9 mouse cellular contexts compared by ENCODE assay signal in genomic region chr1:184729357-184730140, GRCm38 (mm10). TPM values are rescaled to one million over a fixed set of nuclear protein-coding genes. Genes with fewer than 3 reads are reported as not detected.
A peak's percentile ranks its signal among the peaks of the same experiment; 100 is the strongest.
DNase-seq lines count a peak whose midpoint lies in the region; ATAC-seq lines count a peak whose summit lies in the region.
"Had no signal": no experiment of that assay in that cellular context is flagged by ENCODE, and none has a peak within 500 bp of the region (broad histone marks: within the 10 kb centered on the region; RNA-seq: fewer than 3 reads in every experiment).

No protein-coding gene starts in this region.

- DNase-seq in hindbrain, embryonic 11.5 days (ENCODE audit: low spot score) = peak; percentile 62
- DNase-seq in hindbrain, embryonic 14.5 days (ENCODE audit: low spot score) = no peak
- DNase-seq in embryo, embryonic 11 days = peak; percentile 38
- peak; percentile 65 for DNase-seq in lung, postnatal 36 days
- DNase-seq in right cerebral cortex, postnatal 36 days (ENCODE audit: low spot score in 2 of 2) = no peak
- no peak for DNase-seq in thymus, postnatal 10 days (ENCODE audit: low spot score in 2 of 2)
- DNase-seq in right cerebral cortex, postnatal 4 days = no peak

- no peaks in the 10 kb centered on the region for H3K9me3 ChIP-seq in hindbrain, embryonic 11.5 days (ENCODE audit: control insufficient read depth, low read length)
- no peaks in the 10 kb centered on the region for H3K9me3 ChIP-seq in hindbrain, embryonic 14.5 days (ENCODE audit: control insufficient read depth, low read length)
- H3K9me3 ChIP-seq in intestine, embryonic 15.5 days = no peaks in the 10 kb centered on the region
- H3K9me3 ChIP-seq: hindbrain, embryonic 15.5 days had no signal

- H3K27ac ChIP-seq in hindbrain, embryonic 11.5 days (ENCODE audit: low read depth, low read length) = no peak overlapping the region
- H3K27ac ChIP-seq in hindbrain, embryonic 14.5 days = no peak overlapping the region
- H3K27ac ChIP-seq in intestine, embryonic 15.5 days = peak overlapping the region; percentile 51; the same call in 1 of the 2 replicates
- H3K27ac ChIP-seq: hindbrain, embryonic 15.5 days had no signal

- H3K9ac ChIP-seq in hindbrain, embryonic 11.5 days (ENCODE audit: low read depth, low read length) = no peak overlapping the region
- H3K9ac ChIP-seq in hindbrain, embryonic 14.5 days = no peak overlapping the region
- peak overlapping the region; percentile 92 for H3K9ac ChIP-seq in intestine, embryonic 15.5 days
- H3K9ac ChIP-seq: hindbrain, embryonic 15.5 days had no signal

- no peak overlapping the region for H3K4me3 ChIP-seq in hindbrain, embryonic 11.5 days (ENCODE audit: low read depth, low read length)
- no peak overlapping the region for H3K4me3 ChIP-seq in hindbrain, embryonic 14.5 days (replicated peaks; ENCODE audit: low read length)
- H3K4me3 ChIP-seq in intestine, embryonic 15.5 days (replicated peaks) = peak overlapping the region; percentile 70

- 3% methylated on average over 19 of the region's 19 CpGs for WGBS in hindbrain, embryonic 11.5 days
- 1% methylated on average over 19 of the region's 19 CpGs for WGBS in hindbrain, embryonic 14.5 days
- WGBS in intestine, embryonic 15.5 days = 3% methylated on average over 19 of the region's 19 CpGs

- no peak for ATAC-seq in hindbrain, embryonic 11.5 days (ENCODE audit: low FRiP score)
- ATAC-seq in hindbrain, embryonic 14.5 days (ENCODE audit: low FRiP score) = no peak
- no peak for ATAC-seq in intestine, embryonic 15.5 days

- peaks cover 86% of the 10 kb centered on the region for H3K27me3 ChIP-seq in hindbrain, embryonic 11.5 days (ENCODE audit: control insufficient read depth, insufficient read depth, low read length)
- peaks cover 93% of the 10 kb centered on the region for H3K27me3 ChIP-seq in hindbrain, embryonic 14.5 days (ENCODE audit: control insufficient read depth, insufficient read depth, low read length)
- peaks cover 21% of the 10 kb centered on the region; the same call in 1 of the 2 replicates for H3K27me3 ChIP-seq in intestine, embryonic 15.5 days (replicated peaks)

- H3K4me1 ChIP-seq in hindbrain, embryonic 11.5 days (replicated peaks; ENCODE audit: control insufficient read depth, insufficient read depth, low read length) = peaks cover 18% of the 10 kb centered on the region; the same call in 1 of the 2 replicates
- H3K4me1 ChIP-seq in hindbrain, embryonic 14.5 days (replicated peaks; ENCODE audit: control insufficient read depth, insufficient read depth, low read length) = peaks cover 8% of the 10 kb centered on the region; the same call in 1 of the 2 replicates
- H3K4me1 ChIP-seq in intestine, embryonic 15.5 days (replicated peaks) = peaks cover 34% of the 10 kb centered on the region

- no peaks in the 10 kb centered on the region for H3K36me3 ChIP-seq in hindbrain, embryonic 11.5 days (ENCODE audit: control insufficient read depth, insufficient read depth, low read length)
- no peaks in the 10 kb centered on the region for H3K36me3 ChIP-seq in hindbrain, embryonic 14.5 days (replicated peaks; ENCODE audit: control insufficient read depth, insufficient read depth)
- H3K36me3 ChIP-seq in intestine, embryonic 15.5 days = no peaks in the 10 kb centered on the region
- H3K36me3 ChIP-seq: hindbrain, embryonic 15.5 days had no signal

- no peak overlapping the region for H3K4me2 ChIP-seq in hindbrain, embryonic 11.5 days (replicated peaks; ENCODE audit: low read depth, low read length)
- no peak overlapping the region for H3K4me2 ChIP-seq in hindbrain, embryonic 14.5 days (replicated peaks)
- H3K4me2 ChIP-seq in intestine, embryonic 15.5 days (replicated peaks) = peak overlapping the region; percentile 82
- H3K4me2 ChIP-seq: hindbrain, embryonic 15.5 days had no signal

RNA-seq across cellular contexts. Expression of gene Hlx, which starts 2.9 kb away (rescaled TPM):
- 3.9 and 4.1 TPM in 2 replicates for polyA plus RNA-seq in hindbrain, embryonic 11.5 days (2014; fragmentation: Nextera tagmentation; extraction: Ambion mirVana)
- 2.0 and 2.8 TPM in 2 replicates for polyA plus RNA-seq in hindbrain, embryonic 14.5 days (2014; fragmentation: Nextera tagmentation; extraction: Ambion mirVana)
- 46.6 and 52.3 TPM in 2 replicates for polyA plus RNA-seq in intestine, embryonic 15.5 days (2015; fragmentation: Nextera tagmentation; extraction: Ambion mirVana)

Comparison
In these comparisons a context has a peak if more than half of its experiments do, and no peak if none do; other contexts are left out.
1. DNase-seq: peak in hindbrain, embryonic 11.5 days (single experiment), embryo, embryonic 11 days (single experiment) and lung, postnatal 36 days (single experiment); none in hindbrain, embryonic 14.5 days (single experiment), right cerebral cortex, postnatal 36 days (0 of 2), thymus, postnatal 10 days (0 of 2) and right cerebral cortex, postnatal 4 days (single experiment).